Mouse (Mus musculus) heart, postnatal 25 days (tissue): ENCODE data around the gene Hoxc6. TPM values are rescaled to one million over a fixed set of nuclear protein-coding genes. Genes with fewer than 3 reads are reported as not detected.

Experiments used
- DNase-seq: peaks from one replicate; pipeline ENCODE4 v3.0.0; 2022; ENCODE audit warnings: low spot score
- intact Hi-C: fragments of 180-260 bp; cut with DNase I; formaldehyde crosslinking; loops from one replicate; pipeline ENCODE4 v1.15.1; 2025
- total RNA-seq, 2 experiments: library from RNA; stranded (reverse); gene quantifications; 2 replicates each; pipeline ENCODE4 v1.2.3; 2021

The Hoxc6 gene
- total RNA-seq, 2 experiments from 2014 or later: not detected

- intact Hi-C loops: loop anchor here (1.0 to 5.0 kb wide), 3 partner anchors 144 to 330 kb away; no protein-coding TSS in a partner anchor
Measured at GRCm38 (mm10) chr15:102987124-102987833, 10.8 kb upstream of the Hoxc6 start.

DNA sequence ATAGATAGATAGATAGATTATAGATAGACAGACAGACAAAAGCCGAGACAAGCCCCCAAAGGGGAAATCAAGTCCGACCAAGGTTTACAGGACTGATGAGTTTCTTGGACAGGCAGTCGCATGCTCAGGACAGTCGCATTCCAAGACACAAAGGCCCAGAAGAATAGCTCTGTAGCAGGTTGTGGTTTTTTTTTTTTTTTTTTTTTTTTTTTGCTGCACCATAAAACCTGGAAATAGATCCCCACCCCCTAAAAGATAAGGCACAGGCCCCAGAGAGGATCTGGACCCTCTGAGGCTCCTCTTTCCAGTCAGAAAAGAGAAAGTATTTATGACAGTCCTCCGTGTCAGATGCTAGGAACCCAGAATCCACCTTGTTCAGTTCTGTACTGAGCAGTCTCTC lies 10.0 kb upstream of the Hoxc6 start:
- DNase-seq: no peak
- intact Hi-C loops: loop anchor here (1.0 to 5.0 kb wide), 3 partner anchors 25 to 329 kb away; no protein-coding TSS in a partner anchor

More at GRCm38 (mm10) chr15:102987124-102987833, 10.8 kb upstream of the Hoxc6 start:
- peak; percentile 67 for DNase-seq

GRCm38 (mm10) chr15:102990461-102991397 lies 7.3 kb upstream of the Hoxc6 start, which contains the start of gene Hoxc8:
TSS of gene Hoxc8 (plus strand) at chr15:102990607.
- intact Hi-C loops: no loop called here
- no peak for DNase-seq

DNA sequence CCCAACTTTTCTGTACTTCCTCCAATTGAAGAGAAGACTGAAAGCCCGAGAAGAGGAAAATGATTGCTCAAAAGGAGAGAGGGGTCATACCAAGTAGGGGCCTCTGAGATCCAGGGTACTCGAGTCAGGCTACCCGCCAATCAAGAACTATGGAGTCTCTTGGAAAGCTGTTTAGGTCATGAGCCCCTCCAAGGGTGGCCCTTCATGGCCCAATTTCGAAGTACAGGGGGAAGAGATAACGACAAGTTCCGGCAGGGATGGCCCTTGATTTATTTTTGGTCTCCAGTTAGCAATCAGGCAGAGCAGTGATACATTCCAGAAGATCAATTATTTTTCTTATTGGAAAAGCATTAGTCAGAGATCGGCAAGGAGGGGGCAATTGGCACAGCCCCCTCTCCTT lies 6.3 kb upstream of the Hoxc6 start:
- intact Hi-C loops: no loop called here

GRCm38 (mm10) chr15:102992206-102992605 lies 5.9 kb upstream of the Hoxc6 start:
- no peak for DNase-seq
- intact Hi-C loops: no loop called here

More for the DNA sequence above, 6.3 kb upstream of the Hoxc6 start:
- DNase-seq: no peak

DNA sequence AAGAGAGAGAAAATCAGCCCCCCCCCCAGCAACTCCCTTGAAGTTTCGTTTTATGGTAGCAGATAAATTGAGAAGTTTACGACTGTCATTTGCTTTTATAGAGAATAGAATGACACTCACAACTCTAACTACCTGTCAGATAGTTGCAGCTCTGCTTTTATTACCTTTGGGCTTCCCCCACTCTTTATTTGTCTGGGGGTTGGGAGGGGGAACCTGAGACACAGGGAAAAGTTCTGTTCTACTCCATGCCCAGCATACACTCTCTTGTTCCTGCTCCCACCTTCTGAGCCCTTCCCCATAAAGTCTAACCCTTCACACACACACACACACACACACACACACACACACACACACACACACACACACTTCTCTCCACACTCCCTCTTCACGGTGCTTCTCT lies 5.2 kb upstream of the Hoxc6 start:
- DNase-seq: no peak
- intact Hi-C loops: no loop called here

- DNase-seq: no peak
- intact Hi-C loops: no loop called here
Measured at GRCm38 (mm10) chr15:102996548-102996947, 1.5 kb upstream of the Hoxc6 start.

- DNase-seq: no peak
- intact Hi-C loops: no loop called here
Measured at GRCm38 (mm10) chr15:102997431-102997830, 626 bp upstream of the Hoxc6 start.

GRCm38 (mm10) chr15:102998608-102999182 lies 638 bp downstream of the Hoxc6 start:
- DNase-seq: no peak
- intact Hi-C loops: no loop called here

DNA sequence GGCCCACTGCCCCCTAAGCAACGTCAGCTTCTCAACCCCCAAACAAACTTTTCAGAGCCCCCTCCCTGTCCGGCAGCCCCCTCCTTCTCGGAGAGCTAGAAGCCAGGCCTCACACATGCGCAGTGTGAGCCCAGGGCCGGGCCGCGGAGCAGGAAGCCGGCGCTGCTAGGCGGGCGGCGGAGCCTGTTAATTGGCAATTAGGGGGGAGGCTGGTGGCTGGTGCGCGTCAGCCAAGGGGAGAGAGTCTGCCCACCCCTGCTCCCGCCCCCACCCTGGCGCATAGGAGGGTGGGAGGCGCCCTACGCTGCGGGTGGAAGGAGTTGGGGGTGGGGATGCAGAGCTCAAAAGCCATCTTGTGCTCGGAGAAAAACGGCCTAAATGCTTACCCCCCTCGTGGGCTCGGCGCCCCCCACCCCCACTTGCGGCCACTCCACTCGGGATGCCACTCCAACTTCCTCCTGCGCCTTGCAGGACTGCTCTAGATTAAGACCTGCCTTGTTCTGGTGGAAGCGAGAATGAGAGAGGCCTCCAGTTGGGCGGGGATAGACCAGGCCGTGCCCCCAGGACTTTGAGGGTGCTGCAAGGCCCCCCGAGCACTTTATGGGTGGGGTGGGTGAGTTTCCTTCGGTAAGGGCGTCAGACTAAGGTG lies 1.2 kb downstream of the Hoxc6 start:
- peak; percentile 17 for DNase-seq
- intact Hi-C loops: no loop called here

GRCm38 (mm10) chr15:102999955-103000354 lies 1.9 kb downstream of the Hoxc6 start:
- intact Hi-C loops: no loop called here
- DNase-seq: no peak

GRCm38 (mm10) chr15:103000501-103000901 lies 2.4 kb downstream of the Hoxc6 start:
- DNase-seq: no peak
- intact Hi-C loops: no loop called here

DNA sequence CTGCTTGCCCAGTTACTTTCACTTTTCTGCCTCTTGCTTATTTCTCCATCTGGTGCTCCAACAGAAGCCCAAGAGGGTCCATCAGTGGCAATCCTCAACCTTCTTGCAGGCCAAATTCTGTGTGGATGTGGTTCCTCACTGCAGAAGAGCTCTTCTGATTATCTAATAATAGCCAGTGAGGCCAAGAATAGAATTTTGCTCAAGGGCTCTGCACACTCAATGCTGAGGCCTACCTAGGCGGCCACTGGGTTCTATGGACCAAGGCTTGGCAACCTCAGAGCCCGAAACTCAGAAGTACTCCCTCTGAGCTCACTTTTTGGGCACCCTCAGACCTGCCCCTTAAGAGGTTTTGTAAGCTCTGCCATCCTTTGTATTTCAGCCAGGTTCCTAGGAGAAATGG lies 3.3 kb downstream of the Hoxc6 start:
- no peak for DNase-seq
- intact Hi-C loops: no loop called here

DNA sequence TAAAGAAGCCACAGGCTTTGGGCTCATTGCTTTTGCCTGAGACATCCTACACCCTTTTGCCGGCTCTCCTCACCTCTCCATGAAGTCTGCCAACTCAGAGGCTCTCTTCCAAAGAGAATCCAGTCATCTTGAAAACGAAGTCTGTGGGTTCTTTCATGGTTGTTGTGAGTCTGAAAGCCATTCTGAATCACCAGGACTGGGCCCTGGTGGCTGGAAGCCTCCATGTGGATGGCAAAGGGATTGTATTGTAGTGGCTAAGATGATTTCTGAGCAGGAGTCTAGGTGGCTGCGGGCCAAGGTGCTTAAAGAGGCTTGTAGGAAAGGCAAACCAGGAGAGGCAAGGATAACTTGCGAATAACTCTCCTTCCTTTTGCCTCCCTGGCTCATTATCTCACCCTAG lies 4.1 kb downstream of the Hoxc6 start:
- no peak for DNase-seq
- intact Hi-C loops: no loop called here

- DNase-seq: no peak
- intact Hi-C loops: no loop called here
Measured at GRCm38 (mm10) chr15:103002821-103003448, 4.9 kb downstream of the Hoxc6 start.

DNA sequence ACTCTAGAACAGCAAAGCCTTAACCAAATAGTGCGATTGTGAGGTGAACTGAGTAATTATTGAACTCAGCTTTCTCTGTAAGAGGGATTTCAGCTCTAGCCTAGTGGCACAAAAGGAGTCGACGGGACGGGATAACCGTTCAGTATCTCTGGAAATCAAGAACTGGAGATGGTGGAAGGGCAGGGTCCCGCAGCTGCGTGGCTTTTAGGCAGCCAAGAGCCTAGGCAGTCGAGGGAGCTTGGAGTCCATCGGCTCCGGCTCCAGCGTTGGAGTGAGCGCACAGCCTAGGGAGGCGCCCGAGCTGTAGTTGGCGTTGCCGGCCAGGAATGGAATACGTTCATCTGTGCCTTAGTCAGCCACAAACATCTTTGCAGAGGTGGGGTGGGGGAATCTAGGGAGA lies 7.3 kb downstream of the Hoxc6 start:
- DNase-seq: no peak
- intact Hi-C loops: no loop called here

DNA sequence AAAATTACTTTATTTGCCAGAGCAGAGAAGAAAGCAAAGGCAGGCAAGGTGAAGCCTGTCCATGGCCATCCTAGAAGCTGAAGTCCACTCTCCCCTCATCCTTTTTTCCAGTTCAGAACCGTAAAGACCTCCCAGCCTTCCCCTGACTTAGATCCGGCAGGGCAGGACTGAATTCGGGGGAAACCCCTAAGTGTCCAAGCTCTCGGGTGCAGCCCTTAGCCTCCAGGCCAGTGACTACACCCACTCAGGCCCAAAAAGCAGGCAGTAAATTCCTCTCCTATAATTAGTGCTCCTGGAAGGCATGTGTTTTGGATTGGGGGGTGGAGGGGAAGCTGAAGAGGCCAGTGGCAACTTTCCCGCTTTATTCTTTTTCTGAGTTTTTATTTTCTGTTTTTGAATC lies 7.7 kb downstream of the Hoxc6 start:
- intact Hi-C loops: no loop called here
- no peak for DNase-seq

DNA sequence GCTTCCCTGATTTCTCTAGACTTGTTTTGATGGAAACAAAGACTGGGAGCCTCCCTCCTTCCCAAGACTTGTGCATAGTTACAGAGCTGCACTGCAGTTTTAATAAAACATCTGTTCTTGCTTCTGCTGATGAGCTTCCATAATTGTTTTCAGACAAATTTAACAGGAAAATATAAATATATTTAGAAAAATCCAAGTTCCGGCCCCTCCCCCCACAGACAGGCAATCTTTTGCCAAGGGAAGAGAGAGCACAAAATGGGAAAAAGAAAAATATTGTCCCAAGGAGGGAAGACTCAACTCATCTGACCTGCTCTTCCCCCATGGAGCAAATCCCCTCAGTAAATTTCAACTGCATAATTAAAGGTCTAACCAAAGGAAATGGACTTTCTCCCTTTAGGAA lies 8.3 kb downstream of the Hoxc6 start:
- DNase-seq: no peak
- intact Hi-C loops: no loop called here

DNA sequence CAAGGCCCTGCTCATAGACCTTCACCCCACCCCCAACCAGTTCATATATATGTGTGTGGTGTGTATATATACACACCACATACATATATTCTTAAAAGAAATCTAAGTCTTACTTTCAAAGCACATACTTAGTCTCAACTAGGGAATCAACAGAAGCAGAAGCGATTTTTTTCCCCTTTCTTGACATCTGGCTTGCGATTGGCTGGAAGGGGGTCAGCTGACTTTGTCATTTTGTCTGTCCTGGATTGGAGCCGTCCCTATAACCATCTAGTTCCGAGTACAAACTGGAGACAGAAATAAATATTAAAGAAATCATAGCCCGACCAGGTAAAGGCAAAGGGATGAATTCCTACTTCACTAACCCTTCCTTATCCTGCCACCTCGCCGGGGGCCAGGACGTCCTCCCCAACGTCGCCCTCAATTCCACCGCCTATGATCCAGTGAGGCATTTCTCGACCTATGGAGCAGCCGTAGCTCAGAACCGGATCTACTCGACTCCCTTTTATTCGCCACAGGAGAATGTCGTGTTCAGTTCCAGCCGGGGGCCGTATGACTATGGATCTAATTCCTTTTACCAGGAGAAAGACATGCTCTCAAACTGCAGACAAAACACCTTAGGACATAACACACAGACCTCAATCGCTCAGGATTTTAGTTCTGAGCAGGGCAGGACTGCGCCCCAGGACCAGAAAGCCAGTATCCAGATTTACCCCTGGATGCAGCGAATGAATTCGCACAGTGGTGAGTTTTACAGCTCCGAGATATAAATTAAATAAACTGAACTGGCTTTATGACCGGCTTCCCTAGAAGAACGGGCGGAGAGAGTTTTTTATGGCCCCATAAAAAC lies 11.4 kb downstream of the Hoxc6 start:
- DNase-seq: no peak
- intact Hi-C loops: loop anchor here (5.0 kb wide), 1 partner anchor 123 kb away; no protein-coding TSS in a partner anchor
